Mouse (Mus musculus) cerebellum, adult 18-20 months (tissue): Measurements from ENCODE around the gene Dapp1.
"Not testable (repeated sequence)": the region's sequence is repeated elsewhere in the genome, so short reads cannot be mapped to it uniquely, and the experiment has no call there.

Experiments
- DNase-seq, 2 experiments: peaks; one replicate each; pipeline ENCODE4 v3.0.0; 2021

Dapp1 gene

DNA sequence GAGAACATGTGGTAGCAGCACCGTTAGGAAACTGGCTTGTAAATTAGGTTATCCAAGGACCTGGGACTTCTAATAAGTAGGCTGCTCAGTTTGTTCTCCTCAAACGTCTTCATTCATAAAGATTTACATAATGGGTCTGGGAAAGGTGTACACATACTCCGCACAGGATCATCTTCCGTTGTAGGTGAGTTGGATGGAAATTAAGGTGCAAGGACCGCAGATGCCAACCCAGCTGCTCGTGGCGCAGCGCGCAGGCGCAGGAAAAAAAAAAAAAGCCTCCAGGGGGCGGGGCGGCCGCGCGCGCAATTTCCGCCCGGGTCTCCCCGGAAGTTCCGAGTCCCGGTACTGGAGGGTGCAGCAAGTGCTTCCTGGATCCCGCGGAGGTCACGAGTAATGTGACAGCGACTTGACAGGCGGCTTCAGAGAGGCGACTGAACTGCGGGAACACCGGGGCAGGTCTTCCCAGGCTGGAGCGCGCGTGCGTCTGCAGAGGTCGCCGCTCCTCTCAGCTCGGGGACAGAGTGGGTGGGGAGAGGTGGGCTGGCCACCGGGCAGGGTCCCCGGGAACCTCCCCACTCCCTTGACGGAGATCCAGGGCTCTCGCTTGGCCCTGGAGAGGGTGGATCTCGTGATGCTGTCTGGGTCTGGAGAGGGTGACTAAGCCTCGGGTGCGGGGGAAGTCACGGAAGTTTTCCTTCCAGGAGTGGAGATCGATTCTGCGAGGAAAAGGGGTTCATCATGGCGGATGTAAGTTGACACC is 63.0 kb downstream of the Dapp1 start, which contains the start of gene Lamtor3:
Gene Lamtor3 (plus strand): TSS at position 335 of the 760 bp plus-strand sequence.
- DNase-seq = peak; percentile 84 to 85

DNA sequence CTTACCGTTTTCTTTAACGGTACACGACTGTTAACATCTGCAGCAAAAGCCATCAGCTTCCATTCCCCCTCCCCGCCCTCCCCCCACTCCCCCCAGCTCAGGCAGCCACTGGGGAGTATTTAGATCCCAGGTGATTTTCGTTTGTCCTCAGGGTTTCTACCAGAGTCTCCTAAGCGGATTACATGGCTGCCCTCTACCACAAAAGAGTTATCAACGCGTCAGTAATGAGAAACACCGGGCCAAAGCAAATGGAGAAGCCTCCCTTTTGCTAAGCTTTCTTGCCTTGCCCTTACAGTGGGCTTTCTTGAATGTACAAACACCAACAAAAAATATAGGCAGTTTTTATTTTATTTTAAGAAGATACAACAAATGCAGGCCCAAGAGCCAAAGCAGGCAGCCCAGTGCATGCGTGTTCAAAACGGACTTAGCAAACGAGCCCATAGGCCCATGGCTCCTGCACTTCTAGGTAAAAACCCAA is 63.6 kb downstream of the Dapp1 start:
- no peak for DNase-seq

DNA sequence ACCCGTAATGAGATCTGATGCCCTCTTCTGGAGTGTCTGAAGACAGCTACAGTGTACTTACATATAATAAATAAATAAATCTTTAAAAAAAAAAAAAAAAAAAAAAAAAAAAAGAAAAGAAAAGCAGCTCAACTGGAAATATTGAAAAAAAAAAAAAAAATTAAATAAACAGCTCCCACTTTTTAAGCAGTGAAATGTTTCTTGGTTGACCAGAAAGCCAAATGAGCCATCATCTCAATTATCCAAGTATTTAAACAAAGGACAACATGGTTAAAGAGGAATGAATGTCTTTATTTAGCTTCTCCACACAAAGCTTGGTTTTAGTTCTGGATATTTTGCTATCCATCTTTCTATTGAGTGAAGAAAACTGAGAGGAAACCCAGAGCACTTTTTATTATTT is 66.8 kb downstream of the Dapp1 start:
- DNase-seq = not testable (repeated sequence)

DNA sequence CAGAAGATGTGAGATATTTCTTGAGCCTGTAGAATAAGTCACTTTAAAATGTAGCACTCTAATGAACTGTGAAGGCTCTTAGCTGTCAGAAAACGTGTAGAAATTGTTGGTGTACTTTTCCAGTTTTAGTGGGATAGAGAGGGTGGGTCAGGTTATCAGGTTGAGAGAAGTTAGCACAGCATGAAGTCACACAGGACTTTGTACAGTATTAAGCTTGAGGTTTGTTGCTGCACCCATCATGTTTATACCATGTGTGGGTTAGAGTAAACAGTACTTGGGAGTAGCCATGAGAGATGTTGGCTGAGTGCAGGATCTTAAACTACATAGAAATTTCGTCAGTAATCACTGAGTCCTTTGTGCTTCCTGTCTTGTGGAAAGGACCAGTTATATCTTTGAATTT is 68.3 kb downstream of the Dapp1 start:
- no peak for DNase-seq

DNA sequence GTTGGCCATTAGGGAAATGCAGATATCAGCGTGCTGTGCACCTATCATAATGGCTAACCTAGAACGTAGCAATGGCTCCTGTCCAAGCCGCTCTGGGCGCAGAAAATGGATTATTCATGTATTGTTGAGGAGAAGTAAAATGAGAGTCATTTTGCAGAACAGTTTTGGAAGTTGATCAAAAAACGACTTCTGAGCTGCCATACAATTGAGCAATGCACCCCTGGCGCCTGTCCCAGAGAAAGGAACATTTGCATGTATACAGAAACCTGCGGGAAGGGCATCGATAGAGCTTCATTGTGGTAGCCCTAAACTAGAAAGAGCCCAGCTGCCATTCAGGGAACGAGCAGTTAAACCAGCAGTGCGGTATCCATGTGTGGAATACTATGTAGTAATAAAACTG is 81.2 kb downstream of the Dapp1 start:
- DNase-seq = no peak

DNA sequence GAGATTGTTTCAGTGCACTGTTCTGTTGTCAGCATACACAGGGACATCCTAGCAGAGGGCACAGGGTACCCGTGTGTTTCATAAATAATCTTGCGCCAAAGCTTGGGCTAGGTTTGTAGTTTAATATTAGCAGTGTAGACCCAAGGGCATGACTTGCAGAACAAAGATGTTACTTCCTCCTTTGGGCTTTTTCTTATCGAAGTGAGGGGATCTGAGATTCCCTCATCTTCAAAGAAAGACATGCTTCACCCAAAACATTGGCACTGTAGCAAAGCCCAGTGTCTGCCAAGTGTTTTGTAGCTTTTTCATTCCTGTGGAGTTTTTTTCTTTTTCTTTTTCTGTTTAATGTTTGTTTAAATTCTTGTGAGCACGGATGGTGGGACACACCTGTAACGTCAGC is 83.7 kb downstream of the Dapp1 start:
- no peak for DNase-seq

DNA sequence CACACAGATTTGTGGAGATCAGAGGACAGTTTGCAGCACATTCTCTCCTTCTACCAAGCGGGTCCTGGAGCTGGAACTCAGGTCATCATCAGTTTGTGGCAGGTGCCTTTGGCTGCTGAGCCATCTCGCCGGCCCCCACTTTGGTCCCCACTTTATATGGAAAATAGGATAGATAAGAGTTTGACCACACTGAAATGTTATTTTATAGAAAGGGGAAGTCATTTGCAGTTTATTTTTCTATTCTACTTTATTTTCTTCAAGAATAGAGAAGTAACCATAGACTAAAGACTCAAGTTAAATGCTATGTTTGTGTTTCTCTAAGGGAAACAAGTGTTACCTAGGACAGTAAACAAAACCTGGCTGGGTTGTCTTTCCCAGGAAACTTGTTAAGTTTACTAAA is 84.5 kb downstream of the Dapp1 start:
- DNase-seq = no peak

DNA sequence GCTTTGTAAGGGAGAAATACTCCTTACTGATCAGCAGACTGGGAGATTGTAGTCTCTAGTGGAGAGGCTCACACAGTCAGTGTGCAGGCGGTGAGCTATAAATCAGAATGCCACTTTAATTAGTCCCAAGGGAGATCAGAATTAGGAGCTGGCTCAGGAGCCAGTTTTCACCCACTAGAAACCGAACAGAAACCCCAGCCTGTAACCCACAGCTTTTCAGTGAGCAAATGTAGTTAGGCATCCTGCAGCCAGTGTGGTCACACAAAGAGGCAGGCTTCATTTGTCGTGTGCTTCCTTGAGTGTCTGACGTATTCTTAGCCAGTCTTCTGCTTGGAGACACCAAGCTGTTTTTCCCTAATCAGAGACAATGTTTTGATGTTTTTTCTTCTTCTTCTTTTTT is 85.0 kb downstream of the Dapp1 start:
- no peak for DNase-seq

DNA sequence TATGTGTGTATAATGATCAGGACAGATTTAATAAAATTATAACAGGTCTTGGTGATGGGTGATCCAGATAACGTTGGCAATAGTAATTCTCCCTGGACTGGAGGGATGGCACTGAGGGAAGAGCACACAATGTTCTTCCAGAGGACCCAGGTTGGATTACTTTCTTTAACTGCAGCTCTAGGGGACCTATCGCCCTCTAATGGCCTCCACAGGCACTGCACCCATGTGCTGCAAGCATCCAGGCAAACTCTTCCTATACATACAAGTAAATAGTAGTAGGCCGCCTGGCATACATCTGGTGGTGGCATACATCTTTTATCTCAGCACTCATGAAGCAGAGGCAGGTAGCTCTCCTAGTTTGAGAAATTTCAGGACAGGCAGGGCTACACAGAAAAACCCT is 86.1 kb downstream of the Dapp1 start:
- no peak for DNase-seq

DNA sequence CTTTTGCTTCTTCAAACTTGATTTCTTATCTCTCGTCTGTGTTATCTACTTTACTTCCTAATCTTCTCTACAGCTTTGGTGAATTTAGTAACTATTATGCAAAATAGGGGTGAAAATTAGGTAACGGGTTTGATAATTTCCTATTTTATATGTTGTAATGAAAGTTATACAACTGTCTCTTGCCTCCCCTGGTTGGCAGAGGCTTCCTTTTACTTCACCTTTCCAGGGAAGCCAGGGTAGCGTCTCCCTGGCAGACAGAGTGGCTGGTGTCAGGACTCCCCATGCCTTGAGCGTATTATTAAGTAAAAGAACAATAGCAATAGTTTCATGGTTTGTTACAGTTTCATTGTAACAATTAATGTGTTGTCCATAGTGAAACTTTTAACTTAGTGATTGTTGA is 87.6 kb downstream of the Dapp1 start:
- no peak for DNase-seq

DNA sequence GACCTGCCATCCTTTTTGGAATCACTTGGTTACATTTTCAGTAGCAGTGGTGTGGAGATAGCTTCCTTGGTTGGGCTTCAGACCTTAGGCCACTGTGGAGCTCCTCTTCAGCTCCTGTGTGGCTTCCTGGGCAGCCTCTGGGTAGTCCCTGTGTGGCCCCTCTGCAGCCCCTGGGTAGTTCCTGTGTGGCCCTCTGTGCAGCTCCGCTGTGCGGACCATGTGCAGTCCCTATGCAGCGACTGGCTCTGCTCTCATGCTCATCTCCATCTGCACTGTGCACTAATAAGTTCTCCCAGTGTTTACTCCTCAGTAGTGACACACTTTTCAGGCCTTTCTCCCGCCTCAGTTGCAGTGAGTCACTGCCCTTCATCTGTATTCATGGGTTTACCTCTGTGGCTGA is 89.2 kb downstream of the Dapp1 start:
- no peak for DNase-seq

DNA sequence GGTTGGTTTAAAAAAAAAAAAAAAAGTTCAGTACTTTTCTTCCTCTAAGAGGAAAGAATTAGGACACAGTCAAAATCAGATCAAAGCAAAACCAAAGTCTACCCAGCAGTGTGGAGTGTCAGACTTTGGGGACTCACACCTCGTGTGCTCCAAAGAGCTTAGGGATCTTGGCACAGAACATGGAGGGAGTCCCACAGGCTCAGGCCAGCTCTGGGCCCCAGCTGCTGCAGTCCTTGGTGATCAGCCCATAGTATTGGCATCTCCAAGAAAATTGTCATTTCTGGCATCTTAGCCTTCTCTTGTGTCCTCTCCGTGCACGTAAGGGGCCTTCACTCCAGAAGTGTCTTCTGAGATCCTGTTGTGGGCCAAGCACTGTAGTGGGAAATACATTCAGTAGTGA is 90.3 kb downstream of the Dapp1 start:
- DNase-seq = no peak

DNA sequence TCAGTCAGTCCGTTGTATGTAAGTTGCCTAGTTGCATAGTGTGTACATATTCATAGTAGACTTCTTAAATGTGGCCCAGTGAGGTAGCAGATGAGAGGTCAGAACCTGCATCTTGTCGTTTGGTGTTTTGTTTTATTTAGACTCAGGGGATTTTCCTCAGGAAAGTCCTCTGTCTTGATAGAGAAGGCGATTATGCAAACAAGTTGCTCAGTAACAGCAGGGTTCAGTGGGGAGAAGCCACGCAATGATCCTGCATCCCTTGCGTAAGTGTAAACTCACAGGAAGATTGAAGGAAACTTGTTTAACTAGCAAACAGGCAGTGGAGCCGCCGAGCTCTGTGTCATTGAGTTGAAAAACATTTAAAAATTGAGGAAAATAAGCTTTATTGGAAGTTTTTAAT is 93.4 kb downstream of the Dapp1 start:
- DNase-seq = no peak

DNA sequence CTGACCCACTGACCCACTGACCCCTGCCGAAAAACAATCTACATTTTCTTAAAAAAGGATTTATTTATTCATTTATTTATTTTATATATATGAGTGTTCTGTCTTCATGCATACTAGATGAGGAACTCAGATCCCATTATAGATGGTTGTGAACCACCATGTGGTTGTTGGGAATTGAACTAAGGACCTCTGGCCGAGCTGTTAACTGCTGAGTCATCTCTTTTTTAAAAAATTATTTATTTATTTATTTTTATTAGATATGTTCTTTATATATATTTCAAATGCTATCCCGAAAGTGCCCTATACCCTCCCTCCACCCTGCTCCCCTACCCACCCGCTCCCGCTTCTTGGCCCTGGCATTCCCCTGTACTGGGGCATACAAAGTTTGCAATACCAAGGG is 100.3 kb downstream of the Dapp1 start:
- DNase-seq = no peak
